9 mouse cellular contexts compared by ENCODE assay signal in the genomic region with DNA sequence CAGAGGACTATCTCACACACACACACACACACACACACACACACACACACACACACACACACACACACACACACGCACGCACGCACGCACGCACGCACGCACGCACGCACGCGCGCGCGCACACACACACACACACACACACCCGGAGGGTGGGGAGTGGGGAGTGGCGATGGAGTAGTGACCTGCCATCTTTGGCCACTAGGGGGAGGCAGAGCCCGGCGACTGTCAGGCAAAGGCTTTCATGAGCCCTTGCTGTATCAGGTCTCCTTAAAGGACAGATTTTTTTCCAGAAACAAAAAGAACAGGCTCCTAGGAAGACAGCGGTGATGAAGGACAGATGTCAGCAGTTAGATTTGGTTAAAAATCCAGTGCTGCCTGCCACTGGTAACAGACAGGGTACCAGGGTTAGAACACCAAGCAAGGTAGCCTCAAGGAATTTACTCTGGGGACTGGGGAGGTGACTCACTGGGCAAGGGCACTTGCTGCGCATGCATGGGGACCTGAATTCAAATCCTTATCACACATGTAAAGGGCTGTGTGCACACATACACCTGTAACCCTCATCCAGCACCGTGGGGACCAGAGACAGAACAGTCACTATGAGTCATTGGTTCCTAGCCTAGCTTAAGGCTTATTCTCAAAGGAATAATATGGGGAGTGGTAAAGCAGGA. TPM values are rescaled to one million over a fixed set of nuclear protein-coding genes. Genes with fewer than 3 reads are reported as not detected.
DNase-seq lines count a peak whose midpoint lies in the region; ATAC-seq and TF ChIP-seq lines count a peak whose summit lies in the region.
"Had no signal": no experiment of that assay in that cellular context is flagged by ENCODE, and none has a peak within 500 bp of the region (broad histone marks: within the 10 kb centered on the region; RNA-seq: fewer than 3 reads in every experiment).

No protein-coding gene starts in this region.

- peak; percentile 90 for ATAC-seq in frontal cortex, adult (ENCODE audit: low TSS enrichment)
- peak; percentile 89 for ATAC-seq in hindbrain, postnatal 0 days
- peak; percentile 88 for ATAC-seq in megakaryocyte, adult 5-6 weeks (ENCODE audit: poor library complexity, severe bottlenecking)

- DNase-seq in NIH3T3 (ENCODE audit: low read depth) = peak; percentile 95
- peak; percentile 89 for DNase-seq in cerebellum, adult 8-10 months
- DNase-seq in hindbrain, postnatal 0 days (ENCODE audit: low spot score) = peak; percentile 90
- peak; percentile 86 to 93 for DNase-seq in left cerebral cortex, adult 2 months (ENCODE audit: extremely low spot score in 1 of 2, low spot score in 2 of 2)
- peak; percentile 92 to 94 for DNase-seq in right cerebral cortex, adult 2 months (ENCODE audit: low spot score in 2 of 2)
- peak; percentile 55 for DNase-seq in urinary bladder, postnatal 25 days (ENCODE audit: low spot score)

- no peak overlapping the region for H3K4me2 ChIP-seq in hindbrain, postnatal 0 days (ENCODE audit: low read depth, low read length)

- H3K27ac ChIP-seq in hindbrain, postnatal 0 days = no peak overlapping the region
- no peak overlapping the region for H3K27ac ChIP-seq in left cerebral cortex, adult 2 months
- H3K27ac ChIP-seq: macrophage had no signal

- no peaks in the 10 kb centered on the region for H3K27me3 ChIP-seq in hindbrain, postnatal 0 days (ENCODE audit: insufficient read depth, low read length)

- H3K36me3 ChIP-seq in hindbrain, postnatal 0 days (ENCODE audit: insufficient read depth, low read length) = no peaks in the 10 kb centered on the region

- intact Hi-C loops in left cerebral cortex, adult 2 months (cut with DNase I) = loop anchor here (1.0 to 10.0 kb wide), 3 partner anchors 63 to 287 kb away; no protein-coding TSS in a partner anchor

- TF ChIP-seq CTCF in hindbrain, postnatal 0 days (IDR thresholded peaks at IDR 0.05; ENCODE audit: low read depth) = peak; percentile 95
- TF ChIP-seq CTCF in left cerebral cortex, adult 2 months (IDR thresholded peaks at IDR 0.05) = peak; percentile 77

- H3K4me1 ChIP-seq in hindbrain, postnatal 0 days (ENCODE audit: insufficient read depth, low read length) = no peaks in the 10 kb centered on the region

- no peak overlapping the region for H3K4me3 ChIP-seq in hindbrain, postnatal 0 days (ENCODE audit: low read length)
- no peak overlapping the region for H3K4me3 ChIP-seq in left cerebral cortex, adult 2 months

- no peak overlapping the region for H3K9ac ChIP-seq in hindbrain, postnatal 0 days (replicated peaks; ENCODE audit: low read length)

- WGBS in hindbrain, postnatal 0 days = 25% methylated on average over 18 of the region's 21 CpGs

- H3K9me3 ChIP-seq in hindbrain, postnatal 0 days (ENCODE audit: low read length) = no peaks in the 10 kb centered on the region

RNA-seq across cellular contexts. Expression of a gene that starts 6.6 kb away (rescaled TPM):
- total RNA-seq in hindbrain, postnatal 0 days (2014; rRNA removed) = 17.7 and 20.0 TPM in 2 replicates
- 11.9 and 12.4 TPM in 2 replicates for polyA plus RNA-seq in hindbrain, postnatal 0 days (2015; fragmentation: Nextera tagmentation; extraction: Ambion mirVana)
- total RNA-seq in left cerebral cortex, adult 2 months (2021) = 10 to 100 TPM; 19.5 to 20.4 TPM
- not detected in 2 replicates for total RNA-seq in megakaryocyte, adult 5-6 weeks (2015)
- not detected in 2 replicates for total RNA-seq in megakaryocyte, adult 5-6 weeks (2017)
- polyA plus RNA-seq: macrophage had no signal

RNA-seq across cellular contexts. Expression of a gene that starts 27.7 kb away (rescaled TPM):
- total RNA-seq in hindbrain, postnatal 0 days (2014; rRNA removed) = 0.32 and 0.37 TPM in 2 replicates
- polyA plus RNA-seq in hindbrain, postnatal 0 days (2015; fragmentation: Nextera tagmentation; extraction: Ambion mirVana) = 0.14 and 0.16 TPM in 2 replicates
- total RNA-seq in left cerebral cortex, adult 2 months (2021) = under 1 TPM; 0.77 to 0.96 TPM
- total RNA-seq in megakaryocyte, adult 5-6 weeks (2015) = not detected in 2 replicates
- total RNA-seq in megakaryocyte, adult 5-6 weeks (2017) = not detected in 2 replicates
- polyA plus RNA-seq: macrophage had no signal

RNA-seq across cellular contexts. Expression of a gene that starts 51.1 kb away (rescaled TPM):
- 171 and 182 TPM in 2 replicates for total RNA-seq in hindbrain, postnatal 0 days (2014; rRNA removed)
- polyA plus RNA-seq in hindbrain, postnatal 0 days (2015; fragmentation: Nextera tagmentation; extraction: Ambion mirVana) = 151 and 167 TPM in 2 replicates
- total RNA-seq in left cerebral cortex, adult 2 months (2021) = 100 to 1,000 TPM; 103 to 104 TPM
- total RNA-seq in megakaryocyte, adult 5-6 weeks (2015) = not detected in 2 replicates
- total RNA-seq in megakaryocyte, adult 5-6 weeks (2017) = not detected in 2 replicates
- polyA plus RNA-seq: macrophage had no signal

Comparison
In these comparisons a context has a peak if more than half of its experiments do, and no peak if none do; other contexts are left out.
1. RNA of a gene that starts 6.6 kb away (total RNA-seq): 19.5 to 20.4 TPM in left cerebral cortex, adult 2 months and 17.7 to 20.0 TPM in hindbrain, postnatal 0 days; not detected in megakaryocyte, adult 5-6 weeks; every median in the first group is over 10 times any median in the second.
2. RNA of a gene that starts 51.1 kb away (total RNA-seq): 171 to 182 TPM in hindbrain, postnatal 0 days and 103 to 104 TPM in left cerebral cortex, adult 2 months; not detected in megakaryocyte, adult 5-6 weeks; every median in the first group is over 100 times any median in the second.
3. Peak in every context shown above with its lines, with median percentiles within 50 percentile points of each other: DNase-seq and ATAC-seq.